Mouse (Mus musculus): Measurements from ENCODE around the gene Car10. TPM values are rescaled to one million over a fixed set of nuclear protein-coding genes. Genes with fewer than 3 reads are reported as not detected.
A peak's percentile ranks its signal among the peaks of the same experiment; 100 is the strongest.

The Car10 gene
- total RNA-seq, 2 experiments from 2014 or later = 36.6 to 36.8 TPM

DNA sequence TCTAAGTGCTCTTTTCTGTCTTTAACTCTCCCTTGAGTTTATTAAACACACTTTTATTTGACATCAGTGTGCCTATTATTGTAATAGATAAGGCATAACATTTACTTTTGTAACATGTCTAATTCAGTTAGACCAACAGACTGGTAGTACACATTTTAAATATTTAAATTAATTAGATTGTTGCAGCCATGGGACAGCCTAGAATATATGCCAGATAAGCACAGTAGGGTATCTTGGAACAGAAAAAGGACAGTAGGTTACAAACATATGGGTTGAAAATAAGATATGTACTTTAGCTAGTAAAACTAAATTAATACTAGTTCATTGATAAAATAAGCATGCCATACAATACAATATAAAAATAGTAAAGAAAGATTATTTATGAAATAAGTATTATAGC is 74.6 kb downstream of the Car10 start:
- DNase-seq = no peak

DNA sequence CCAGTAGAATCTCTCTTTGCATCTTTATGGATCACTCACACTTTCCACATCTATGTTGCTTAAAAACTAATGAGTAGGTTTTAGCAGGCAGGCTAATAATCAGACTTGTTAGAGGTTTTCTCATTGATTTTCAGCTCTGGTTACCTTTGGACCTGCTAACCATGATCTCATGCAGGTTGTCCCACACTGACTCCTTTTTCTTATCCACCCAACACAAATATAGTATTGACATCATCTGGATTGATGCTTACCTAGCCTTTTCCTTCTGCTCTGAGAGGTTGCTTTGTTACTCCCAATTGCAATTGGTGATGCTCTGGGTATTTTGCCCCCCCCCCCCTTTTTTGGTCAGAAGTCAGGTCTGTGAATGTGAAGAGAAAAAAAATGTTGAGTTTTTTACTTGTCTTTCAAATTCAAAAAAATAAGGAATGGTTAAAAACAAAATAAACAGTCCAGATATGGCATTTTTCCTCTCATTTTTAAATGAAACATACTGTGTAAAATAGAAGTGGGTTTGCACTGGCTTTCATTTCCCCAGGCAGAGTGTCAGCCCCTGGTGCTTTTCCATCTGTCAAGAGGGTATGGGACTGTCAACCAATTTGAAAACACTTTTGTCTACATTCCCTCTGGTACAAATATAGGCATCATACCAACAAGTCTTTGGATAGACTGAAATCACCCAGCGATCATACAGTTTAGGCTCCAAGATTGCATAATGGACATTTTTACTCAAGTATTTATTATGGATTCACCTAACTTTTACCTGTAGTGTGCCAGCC is 75.9 kb downstream of the Car10 start:
- DNase-seq = no peak

DNA sequence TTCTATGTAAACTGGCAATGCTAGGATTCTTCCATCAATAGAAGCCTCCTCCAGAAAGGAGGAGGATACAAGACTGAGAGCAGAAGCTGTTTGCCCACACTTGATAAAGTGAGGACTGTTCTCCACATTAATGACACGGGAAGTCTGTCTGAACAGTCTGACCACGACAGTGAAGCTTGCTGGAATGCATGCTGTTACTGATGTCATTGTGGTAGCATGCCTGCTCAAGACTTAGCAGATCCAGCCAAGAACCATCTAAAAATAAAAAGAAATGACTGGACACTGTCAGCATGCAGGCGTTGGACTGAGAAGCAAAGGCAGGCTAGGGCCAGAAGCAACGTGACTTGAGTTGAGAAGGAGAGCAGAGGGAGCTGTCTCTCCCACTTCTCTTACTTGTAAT is 87.6 kb downstream of the Car10 start:
- DNase-seq = no peak

DNA sequence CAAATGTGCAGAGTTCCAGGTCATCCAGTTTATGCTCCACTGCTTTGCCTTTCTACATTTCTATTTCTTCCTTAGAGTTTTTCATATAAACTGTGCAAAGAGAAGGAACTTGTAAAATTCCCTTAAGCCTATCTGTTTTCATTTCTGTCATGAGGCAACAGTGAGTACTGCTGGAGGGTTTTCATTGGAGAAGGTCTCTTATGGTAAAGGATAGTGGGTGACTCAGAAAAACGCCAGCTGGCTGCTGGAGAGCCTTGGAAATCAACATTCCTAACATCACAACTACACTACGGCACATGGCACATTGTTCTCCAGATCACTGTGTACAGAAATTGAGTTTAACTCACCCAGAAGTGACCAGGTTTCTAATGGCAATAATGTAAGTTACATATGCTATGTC is 88.3 kb downstream of the Car10 start:
- no peak for DNase-seq

DNA sequence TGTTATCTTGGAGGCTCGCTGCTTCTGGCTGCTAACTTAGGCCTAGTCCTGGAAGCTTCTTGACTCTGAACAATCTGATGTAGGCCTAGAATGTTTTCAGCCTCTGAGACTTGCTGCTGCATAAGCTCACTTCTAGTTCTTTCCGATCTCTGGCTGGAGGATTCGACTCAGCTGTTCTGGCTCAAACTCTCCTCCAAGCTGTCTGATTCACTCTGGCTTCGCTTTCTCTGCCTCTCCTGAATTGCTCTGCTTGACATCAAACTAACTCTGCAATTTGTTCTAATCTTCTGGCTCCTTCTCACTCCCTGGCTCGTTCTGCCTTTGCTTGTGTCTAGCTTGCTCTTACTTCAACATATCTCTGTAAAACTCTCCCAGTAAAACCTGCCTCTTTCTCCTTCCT is 90.8 kb downstream of the Car10 start:
- DNase-seq = no peak

DNA sequence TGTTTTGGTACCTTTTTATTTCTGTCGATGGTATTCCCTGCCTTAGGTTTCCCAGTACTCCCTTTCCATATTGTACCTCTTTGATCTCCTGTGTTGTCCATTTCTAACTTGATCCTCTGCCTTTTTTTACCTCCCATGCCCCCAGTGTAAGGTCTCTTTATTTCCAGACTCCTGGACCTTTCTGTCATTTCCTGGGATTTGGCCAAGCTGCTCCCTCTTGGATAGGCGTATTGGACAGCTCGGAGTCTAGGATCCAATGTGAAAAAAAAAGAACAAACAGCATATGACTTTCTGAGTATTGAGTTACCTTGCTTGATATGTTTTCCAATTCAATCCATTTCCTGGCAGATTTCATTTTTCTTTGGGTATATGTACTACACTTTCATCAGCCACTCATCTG is 102.2 kb downstream of the Car10 start:
- DNase-seq = no peak

DNA sequence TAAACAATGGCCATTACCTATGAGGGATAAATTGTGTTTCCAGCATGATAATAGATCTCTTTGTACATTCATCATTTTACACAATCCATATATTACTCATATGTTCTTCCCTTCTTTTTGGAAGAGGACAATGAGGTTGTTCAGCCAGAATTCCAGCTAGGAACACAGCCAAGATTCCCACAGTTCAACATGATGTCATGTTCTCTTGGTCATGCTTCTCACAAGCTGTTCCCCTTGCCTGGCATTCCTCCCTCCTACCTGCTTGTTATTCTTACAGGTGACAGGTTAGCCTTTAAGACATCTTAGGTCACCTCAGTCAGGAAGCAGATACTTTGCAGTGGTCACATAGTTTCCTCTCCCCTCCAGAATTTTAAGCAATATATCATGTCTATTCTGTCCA is 119.6 kb downstream of the Car10 start:
- DNase-seq = no peak

DNA sequence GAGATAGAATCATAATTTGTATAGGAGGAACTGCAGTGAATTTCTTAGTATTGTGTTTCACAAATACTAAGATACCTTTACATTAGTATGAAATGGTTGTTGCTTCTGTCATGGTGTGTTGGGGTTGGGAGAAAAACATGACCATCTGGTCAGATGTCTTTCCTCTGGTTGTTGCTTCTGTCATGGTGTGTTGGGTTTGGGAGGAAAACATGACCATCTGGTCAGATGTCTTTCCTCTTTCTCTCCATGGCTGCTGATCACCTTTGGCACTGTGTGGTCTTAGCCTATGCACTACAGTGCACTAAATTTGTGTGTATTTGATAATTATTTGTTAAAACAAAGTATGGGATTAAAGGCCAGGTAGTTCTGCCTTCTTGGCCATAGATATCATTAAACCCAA is 132.2 kb downstream of the Car10 start:
- DNase-seq = no peak

DNA sequence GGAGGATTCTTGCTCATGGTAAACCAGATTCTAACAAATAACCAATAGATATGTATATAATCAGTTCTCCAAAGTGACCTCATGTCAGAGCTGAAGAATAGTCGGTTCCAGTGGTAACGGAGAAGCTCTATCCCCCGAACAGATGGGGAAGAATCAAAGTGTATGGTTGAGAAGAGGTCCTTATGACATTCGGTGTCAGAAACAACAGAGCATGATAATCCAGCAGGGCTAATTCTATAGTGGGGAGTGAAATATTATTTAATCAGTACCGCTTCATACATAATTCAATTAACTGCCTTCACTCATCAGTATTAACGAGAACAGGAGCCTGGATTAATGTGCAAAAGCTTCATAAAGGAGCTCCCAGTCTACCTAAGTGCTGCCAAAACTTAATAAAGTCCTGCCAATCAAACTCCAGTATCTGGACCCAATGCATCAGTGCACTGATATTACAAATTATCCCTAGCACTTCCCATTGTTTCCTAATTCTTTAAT is 152.0 kb downstream of the Car10 start:
- no peak for DNase-seq

DNA sequence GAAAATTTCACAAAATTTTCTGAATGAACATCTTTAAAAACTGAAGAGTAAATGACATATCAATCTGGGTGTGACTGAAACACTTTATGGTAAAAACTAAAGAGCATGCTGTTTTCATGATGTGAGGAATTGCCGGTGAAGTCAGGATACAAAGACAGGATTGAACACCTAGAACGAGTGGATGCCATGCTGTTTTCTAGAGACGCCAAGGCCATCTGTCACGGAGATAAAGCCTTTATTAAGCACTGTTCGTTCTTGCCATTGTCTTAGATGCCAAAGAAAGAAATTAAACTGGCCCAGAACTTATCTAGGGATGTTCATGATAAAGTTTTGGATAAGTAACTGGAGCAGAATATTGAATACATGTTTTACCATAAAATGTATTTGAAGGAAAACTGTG is 153.9 kb downstream of the Car10 start:
- no peak for DNase-seq

DNA sequence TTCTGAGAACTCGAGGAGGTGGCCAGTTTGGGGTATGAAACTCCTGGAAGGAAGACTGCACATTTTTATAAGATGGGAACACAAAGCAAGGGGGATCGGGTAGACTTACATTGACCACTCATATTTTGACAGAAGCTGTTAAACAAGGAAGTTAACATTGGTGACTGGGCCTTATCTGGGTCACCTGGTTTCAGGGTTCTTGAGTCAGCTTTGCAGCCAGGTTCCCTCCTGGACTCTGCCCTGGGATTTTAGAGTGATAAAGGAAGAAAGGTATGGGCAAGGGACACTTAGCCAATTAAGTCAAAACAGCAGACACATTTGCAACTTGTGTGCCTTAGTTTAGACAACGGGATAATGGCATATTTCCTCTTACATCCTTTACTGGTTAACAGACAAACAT is 166.2 kb downstream of the Car10 start:
- DNase-seq = no peak

DNA sequence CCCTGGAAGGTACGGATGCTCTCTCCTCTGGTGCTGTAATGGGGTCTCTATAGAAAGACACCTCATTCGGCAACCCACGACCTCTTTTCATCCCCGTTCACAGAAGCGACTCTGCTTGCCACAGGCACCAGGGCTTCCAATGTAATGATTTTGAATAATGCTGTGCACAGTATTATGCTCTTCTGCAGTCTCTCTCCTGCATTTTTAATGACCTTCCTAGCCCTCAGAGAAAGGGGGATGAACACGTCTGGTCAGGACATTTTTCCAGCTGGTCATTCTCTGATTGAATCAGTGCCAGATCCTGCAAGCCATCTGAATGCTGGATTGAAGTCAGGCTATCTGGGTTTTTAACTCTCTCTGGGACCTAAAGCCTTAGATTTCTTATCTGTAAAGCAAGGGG is 174.2 kb downstream of the Car10 start:
- no peak for DNase-seq

DNA sequence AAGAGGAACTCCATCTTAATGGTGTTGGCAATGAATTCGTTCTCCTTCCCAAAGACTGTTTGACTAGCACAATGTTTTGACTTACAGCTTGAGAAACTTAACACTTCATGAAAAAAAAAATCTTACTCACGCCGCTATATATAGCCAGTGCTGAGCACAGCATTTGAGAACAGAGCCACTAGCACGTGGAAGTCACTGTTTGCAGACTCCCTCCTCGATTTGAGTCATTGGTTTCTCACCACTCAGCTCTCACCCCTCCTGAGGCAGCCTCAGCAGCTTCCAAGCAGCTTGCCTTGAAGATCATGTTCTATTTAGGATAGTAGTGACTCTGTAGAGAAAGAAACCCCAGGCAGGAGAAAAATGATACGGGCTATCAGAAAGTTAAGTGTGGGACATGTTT is 176.1 kb downstream of the Car10 start:
- peak in 1 of 2 experiments; percentile 8 for DNase-seq

DNA sequence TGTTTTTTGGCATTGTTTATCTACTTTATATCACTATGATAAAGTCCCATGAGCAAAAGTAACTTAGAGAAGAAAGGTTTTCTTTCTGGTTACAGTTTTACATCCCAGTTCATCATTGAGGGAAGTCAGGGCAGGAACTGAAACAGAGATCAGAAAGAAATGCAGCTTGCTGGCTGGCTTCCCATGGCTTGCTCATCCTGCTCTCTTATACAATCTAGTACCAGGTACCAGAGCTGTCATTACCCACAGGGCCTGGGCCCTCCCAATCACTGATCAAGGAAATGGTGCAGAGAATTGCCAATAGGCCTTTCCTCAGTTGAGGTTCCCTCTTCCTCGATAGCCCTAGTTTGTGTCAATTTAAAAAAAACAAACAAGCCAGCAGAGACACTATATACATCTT is 195.8 kb downstream of the Car10 start:
- DNase-seq = no peak

DNA sequence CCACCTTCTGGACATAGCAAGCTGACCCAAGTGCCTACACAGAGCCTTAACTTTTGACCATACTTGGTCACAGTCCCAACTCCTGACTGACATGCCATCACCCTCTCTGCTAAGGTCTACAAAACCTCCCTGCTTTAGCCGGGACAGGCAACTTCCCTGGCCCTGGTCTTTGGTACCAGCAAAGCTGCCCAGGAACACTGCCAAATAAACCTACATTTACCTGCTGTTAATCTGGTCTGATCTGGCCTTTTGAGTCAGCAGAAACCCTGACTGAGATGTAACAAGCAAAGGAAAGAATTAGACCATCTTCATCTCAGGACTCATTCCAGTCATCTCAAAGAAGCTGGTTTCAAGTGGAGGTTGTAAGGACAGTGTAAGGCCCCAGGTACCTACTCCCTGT is 212.2 kb downstream of the Car10 start:
- no peak for DNase-seq

DNA sequence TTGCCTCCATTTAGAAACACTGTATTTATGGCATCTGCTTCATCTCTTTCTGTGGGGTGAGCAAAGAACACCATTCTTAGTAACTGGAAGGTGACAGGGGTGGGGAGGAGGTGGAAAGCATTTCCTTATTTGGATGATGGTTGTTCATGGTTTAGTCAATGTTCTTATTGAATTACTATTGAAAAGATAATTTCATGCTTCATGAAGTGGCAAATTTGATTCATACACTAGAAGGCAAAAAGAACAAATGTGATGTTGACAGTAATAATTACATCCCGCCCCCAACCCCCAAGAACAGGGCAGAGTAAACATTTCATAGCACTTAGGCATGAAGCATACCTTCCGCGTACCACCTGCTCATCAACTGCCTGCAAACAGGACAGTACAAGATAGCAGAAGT is 239.9 kb downstream of the Car10 start:
- no peak for DNase-seq

DNA sequence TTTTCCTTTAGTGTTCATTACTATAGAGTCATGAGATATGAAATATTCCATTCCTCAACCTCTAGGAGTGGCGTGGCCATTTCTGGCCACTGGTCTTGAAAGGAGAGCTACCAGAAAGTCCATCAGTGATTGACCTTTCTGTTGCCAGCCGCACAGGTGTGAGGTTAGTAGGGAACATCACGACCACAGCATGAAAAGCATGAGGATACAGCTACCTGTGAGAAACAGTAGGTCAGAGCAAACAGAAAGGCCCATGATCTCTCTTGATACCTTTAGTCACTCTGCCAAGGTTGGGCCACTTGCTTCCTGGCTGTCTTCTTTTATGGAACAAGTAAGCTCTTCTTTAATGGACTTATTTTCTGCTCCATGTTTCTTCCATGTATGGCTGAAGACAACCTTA is 246.1 kb downstream of the Car10 start:
- no peak for DNase-seq

DNA sequence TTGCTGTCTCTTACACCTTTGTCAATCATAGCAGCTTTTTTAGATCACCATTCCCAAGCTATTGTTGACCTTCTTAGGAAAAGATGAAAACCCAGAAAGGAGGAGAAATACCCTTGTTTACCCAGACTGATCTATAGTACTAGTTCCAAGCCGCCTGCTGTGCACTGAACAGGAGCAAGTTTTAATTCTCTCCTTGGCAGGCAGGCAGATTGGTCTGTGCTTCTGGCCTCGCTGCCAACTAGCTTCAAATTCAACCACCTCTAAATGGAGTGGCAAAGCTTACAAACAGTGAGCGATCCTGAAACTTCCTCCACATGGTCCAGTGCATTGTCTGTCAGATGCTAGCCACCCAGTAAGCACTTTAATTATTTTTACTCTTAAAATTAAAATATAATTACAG is 247.0 kb downstream of the Car10 start:
- peak; percentile 8 to 14 for DNase-seq

DNA sequence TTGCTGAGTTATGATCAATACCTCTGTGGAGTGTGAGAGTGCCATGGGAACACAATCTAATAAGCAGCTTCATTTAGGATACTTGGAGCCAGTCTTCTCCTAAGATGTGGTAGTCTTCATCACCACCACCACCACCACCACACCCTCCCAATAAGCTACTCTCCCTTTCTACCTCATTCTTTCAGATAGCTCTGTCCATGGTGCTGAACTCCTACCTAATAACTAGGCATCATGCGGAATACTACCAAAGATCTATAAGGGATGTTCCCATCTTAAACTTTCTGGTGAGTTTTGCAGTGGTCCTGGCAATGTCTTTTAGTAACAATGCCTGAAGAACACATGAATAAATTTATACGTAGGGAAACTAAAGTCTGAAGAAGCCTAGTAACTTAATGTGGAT is 263.7 kb downstream of the Car10 start:
- no peak for DNase-seq

DNA sequence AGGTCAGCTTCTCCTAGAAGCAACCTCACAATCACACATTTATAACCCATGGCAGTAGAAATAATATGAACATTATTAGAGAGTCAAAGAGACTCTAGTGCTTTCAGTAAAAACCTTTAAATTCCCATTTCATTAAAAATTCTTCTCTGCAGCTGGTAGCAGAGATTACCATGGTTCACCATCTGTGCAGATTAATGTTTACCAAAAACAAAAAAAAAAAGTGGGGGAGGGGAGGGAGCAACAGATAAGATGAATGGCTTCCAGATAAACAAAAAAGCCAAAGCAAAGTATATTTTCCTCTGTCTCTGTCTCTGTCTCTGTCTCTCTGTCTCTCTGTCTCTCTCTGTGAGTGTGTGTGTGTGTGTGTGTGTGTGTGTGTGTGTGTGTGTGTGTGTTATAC is 266.3 kb downstream of the Car10 start:
- no peak for DNase-seq

DNA sequence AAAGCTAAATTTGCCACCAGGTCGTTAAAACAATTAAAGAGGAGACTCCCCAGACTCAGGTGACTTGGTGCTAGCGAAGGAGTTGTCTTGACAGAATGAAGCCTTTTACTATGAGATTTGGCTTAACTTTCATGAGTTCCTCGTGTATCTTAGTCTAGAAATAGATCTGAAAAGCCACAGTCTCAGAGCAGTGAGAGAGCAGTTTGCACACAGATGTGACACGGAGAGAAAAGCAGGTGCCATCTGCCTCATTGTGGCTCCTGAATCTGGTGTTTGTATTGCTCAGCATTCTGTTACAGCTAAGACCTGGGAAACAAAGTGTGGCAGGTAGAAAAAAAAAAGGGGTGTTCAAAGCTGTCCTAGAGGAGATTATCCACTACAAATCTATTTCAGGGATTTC is 269.4 kb downstream of the Car10 start:
- DNase-seq = no peak

DNA sequence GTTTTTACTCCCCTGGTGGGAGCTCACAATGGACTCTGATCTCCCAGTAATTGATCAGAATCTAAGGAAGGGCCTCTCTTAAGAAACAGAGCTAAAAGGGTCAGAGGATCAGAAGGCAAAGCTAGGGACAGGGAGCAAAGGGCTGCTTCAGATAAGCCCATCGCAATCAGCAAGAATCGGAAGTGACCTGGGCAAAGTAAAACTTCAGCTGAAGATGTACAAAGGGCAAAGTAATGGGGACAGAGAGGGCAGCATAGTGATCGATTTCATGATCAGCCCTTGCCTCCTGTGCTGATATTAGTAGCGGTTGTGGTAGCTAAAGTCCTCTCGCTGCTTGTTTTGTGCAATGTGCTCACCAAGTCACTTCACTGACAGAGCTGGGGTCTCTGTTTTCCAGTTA is 269.9 kb downstream of the Car10 start:
- DNase-seq = no peak

DNA sequence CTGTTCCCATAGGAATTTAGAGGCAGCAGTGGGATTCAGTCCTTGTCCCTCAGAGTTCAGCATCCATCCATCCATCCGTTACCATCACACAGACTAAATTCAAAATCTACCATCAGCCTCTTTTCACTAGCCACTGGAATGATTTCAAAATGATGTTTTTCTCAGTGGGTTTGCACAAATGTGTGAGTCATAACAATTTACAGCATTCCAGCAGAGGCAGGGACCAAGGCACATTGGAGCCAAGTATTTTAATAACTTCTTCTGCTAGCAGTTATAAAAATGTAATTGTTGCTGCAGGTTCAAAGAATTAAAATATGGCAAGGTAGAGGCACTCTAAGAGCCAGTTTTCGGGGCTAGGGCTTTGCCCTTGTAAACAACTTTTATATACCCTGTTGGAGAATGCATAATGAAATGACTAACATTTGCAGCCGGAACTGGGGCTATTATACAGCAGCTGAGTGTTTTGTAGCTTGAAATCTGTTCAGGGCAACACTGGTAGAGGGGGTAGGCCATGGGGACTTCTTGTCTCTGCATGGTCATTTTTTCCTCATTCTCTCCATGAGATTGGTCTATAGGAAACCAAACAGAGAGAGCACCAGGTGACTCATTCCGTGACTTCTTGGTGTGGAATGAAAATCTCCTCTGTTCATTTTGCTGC is 276.0 kb downstream of the Car10 start:
- no peak for DNase-seq

DNA sequence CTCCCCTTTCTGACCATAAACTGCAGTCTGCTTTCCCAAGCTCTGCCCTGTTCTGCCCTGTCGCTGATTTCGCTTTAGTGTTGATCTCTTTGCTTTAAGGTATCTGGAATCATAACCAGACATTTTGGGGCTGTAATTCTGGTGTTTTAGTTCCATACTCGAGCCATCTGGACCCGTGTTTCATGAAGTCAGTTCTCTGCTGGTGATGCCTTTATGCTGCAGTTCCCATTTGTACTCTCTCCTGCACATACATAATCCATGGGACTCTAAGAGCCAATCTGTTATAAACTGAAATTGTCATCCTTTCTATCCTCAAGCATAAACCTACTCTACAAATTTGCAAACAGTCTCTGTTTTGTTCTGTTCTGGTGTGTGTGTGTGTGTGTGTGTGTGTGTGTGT is 293.3 kb downstream of the Car10 start:
- no peak for DNase-seq
